Mouse (Mus musculus): ENCODE data around the gene Mdfi.

DNA sequence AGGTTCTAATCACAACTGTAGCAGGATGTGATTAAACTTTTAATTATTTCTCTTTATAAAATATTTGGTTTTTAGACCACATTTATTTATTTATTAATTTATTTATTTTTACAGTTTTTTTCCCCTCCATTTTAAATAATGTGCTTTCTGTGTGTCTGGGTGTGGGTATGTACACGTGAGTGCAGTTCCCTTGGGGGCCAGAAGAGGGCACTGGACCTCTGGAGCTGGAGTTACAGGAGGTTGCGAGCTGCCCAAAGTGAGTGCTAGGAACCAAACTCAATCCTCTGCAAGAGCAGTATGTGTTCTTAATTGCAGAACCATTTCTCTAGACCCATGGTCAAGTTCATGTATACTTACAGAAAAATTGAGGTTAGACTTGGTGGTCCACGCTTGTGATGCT, 9.0 kb upstream of the Mdfi start:
- TF ChIP-seq CTCF (conservative IDR thresholded peaks at IDR 0.05; ENCODE audit: insufficient read depth, insufficient read length, low read depth, low read length): 0 out of 2 replicates have a peak, but pooled peaks have one; percentile 16
- no peak for TF ChIP-seq POLR2A (IDR thresholded peaks at IDR 0.05; ENCODE audit: low read depth, low read length)
